Mouse (Mus musculus): ENCODE measurements around the gene Chrng. TPM values are rescaled to one million over a fixed set of nuclear protein-coding genes. Genes with fewer than 3 reads are reported as not detected.
A peak's percentile ranks its signal among the peaks of the same experiment; 100 is the strongest.

Chrng gene
- total RNA-seq (2021): not detected
- long read RNA-seq, experiment 1: 0 reads
- long read RNA-seq, experiment 2: 0 reads

GRCm38 (mm10) chr1:87204465-87204864 lies at the start of gene Chrng:
Chrng (plus strand) TSS chr1:87204657.
- no peak for TF ChIP-seq CTCF (conservative IDR thresholded peaks at IDR 0.05)
- no peak within 1 kb of the TSS for H3K4me3 ChIP-seq
- no peak for DNase-seq (ENCODE audit: low spot score in 2 of 2)
- no peak within 1 kb of the TSS for H3K27ac ChIP-seq

- no peak for TF ChIP-seq CTCF (conservative IDR thresholded peaks at IDR 0.05)
- no peak for DNase-seq (ENCODE audit: low spot score in 2 of 2)
- H3K27ac ChIP-seq: no peak overlapping the region
- H3K4me3 ChIP-seq: peak overlapping the region; percentile 37
Measured at GRCm38 (mm10) chr1:87155531-87156198, 48.8 kb upstream of the Chrng start.

GRCm38 (mm10) chr1:87156199-87156587 lies 48.3 kb upstream of the Chrng start, which contains the start of gene Ecel1:
Ecel1 (minus strand) TSS chr1:87156521.
- peak within 1 kb of the TSS; percentile 37 for H3K4me3 ChIP-seq
- TF ChIP-seq CTCF (conservative IDR thresholded peaks at IDR 0.05): no peak
- H3K27ac ChIP-seq: no peak within 1 kb of the TSS
- no peak for DNase-seq (ENCODE audit: low spot score in 2 of 2)

- DNase-seq (ENCODE audit: low spot score in 2 of 2): no peak
- TF ChIP-seq CTCF (conservative IDR thresholded peaks at IDR 0.05): no peak
- no peak overlapping the region for H3K27ac ChIP-seq
- H3K4me3 ChIP-seq: no peak overlapping the region
Measured at GRCm38 (mm10) chr1:87159396-87159795, 45.1 kb upstream of the Chrng start.

GRCm38 (mm10) chr1:87164164-87164795 lies 40.2 kb upstream of the Chrng start:
- DNase-seq (ENCODE audit: low spot score in 2 of 2): no peak
- Histone ChIP-seq H3K4me3 (no peak overlapping the region), H3K27ac (no peak overlapping the region)
- no peak for TF ChIP-seq CTCF (conservative IDR thresholded peaks at IDR 0.05)

- no peak overlapping the region for H3K27ac ChIP-seq
- TF ChIP-seq CTCF (conservative IDR thresholded peaks at IDR 0.05): no peak
- no peak overlapping the region for H3K4me3 ChIP-seq
- DNase-seq (ENCODE audit: low spot score in 2 of 2): no peak
Measured at GRCm38 (mm10) chr1:87164796-87165184, 39.7 kb upstream of the Chrng start.

- no peak for TF ChIP-seq CTCF (conservative IDR thresholded peaks at IDR 0.05)
- Histone ChIP-seq H3K27ac (no peak overlapping the region), H3K4me3 (no peak overlapping the region)
- DNase-seq (ENCODE audit: low spot score in 2 of 2): no peak
Measured at GRCm38 (mm10) chr1:87170458-87170857, 34.0 kb upstream of the Chrng start.

- no peak for TF ChIP-seq CTCF (conservative IDR thresholded peaks at IDR 0.05)
Measured at GRCm38 (mm10) chr1:87171312-87171711, 33.1 kb upstream of the Chrng start.

GRCm38 (mm10) chr1:87172316-87172715 lies 32.1 kb upstream of the Chrng start:
- H3K4me3 ChIP-seq: no peak overlapping the region
- no peak for TF ChIP-seq CTCF (conservative IDR thresholded peaks at IDR 0.05)
- no peak overlapping the region for H3K27ac ChIP-seq
- no peak for DNase-seq (ENCODE audit: low spot score in 2 of 2)

More at GRCm38 (mm10) chr1:87171312-87171711, 33.1 kb upstream of the Chrng start:
- Histone ChIP-seq H3K4me3 (no peak overlapping the region), H3K27ac (no peak overlapping the region)
- no peak for DNase-seq (ENCODE audit: low spot score in 2 of 2)

GRCm38 (mm10) chr1:87174006-87174955 lies 30.2 kb upstream of the Chrng start:
- peak; percentile 90 for TF ChIP-seq CTCF (conservative IDR thresholded peaks at IDR 0.05)
- Histone ChIP-seq H3K4me3 (no peak overlapping the region), H3K27ac (no peak overlapping the region)
- peak; percentile 38 to 62 for DNase-seq (ENCODE audit: low spot score in 2 of 2)

- peak; percentile 72 for TF ChIP-seq CTCF (conservative IDR thresholded peaks at IDR 0.05)
- DNase-seq (ENCODE audit: low spot score in 2 of 2): peak; percentile 55 to 65
- H3K4me3 ChIP-seq: no peak overlapping the region
- H3K27ac ChIP-seq: 0 out of 2 replicates have a peak overlapping the region, but pooled peaks have one; percentile 2
Measured at GRCm38 (mm10) chr1:87175852-87176292, 28.6 kb upstream of the Chrng start.

GRCm38 (mm10) chr1:87180896-87181295 lies 23.6 kb upstream of the Chrng start:
- H3K27ac ChIP-seq: no peak overlapping the region
- no peak for DNase-seq (ENCODE audit: low spot score in 2 of 2)
- no peak for TF ChIP-seq CTCF (conservative IDR thresholded peaks at IDR 0.05)
- no peak overlapping the region for H3K4me3 ChIP-seq

GRCm38 (mm10) chr1:87183013-87183412 lies 21.4 kb upstream of the Chrng start, which contains the start of gene Prss56:
Prss56 (plus strand) TSS chr1:87183313.
- Histone ChIP-seq H3K4me3 (no peak within 1 kb of the TSS), H3K27ac (no peak within 1 kb of the TSS)
- DNase-seq (ENCODE audit: low spot score in 2 of 2): no peak
- TF ChIP-seq CTCF (conservative IDR thresholded peaks at IDR 0.05): no peak

Data from layer of hippocampus, adult 2 months (tissue).